Mouse (Mus musculus) layer of hippocampus, adult 8-10 months (tissue): ENCODE results near the gene H2-M10.1. TPM values are rescaled to one million over a fixed set of nuclear protein-coding genes. Genes with fewer than 3 reads are reported as not detected.
"Not testable (repeated sequence)": the region's sequence is repeated elsewhere in the genome, so short reads cannot be mapped to it uniquely, and the experiment has no call there.

ENCODE experiments used
- DNase-seq, 2 experiments: peaks; one replicate each; pipeline ENCODE4 v3.0.0; 2022; ENCODE audit warnings: low spot score in 2 of 2
- total RNA-seq, 4 experiments: library from RNA; stranded (reverse); gene quantifications; 2 replicates each; pipeline ENCODE4 v1.2.4; 2022

H2-M10.1 gene
- total RNA-seq = not detected

DNA sequence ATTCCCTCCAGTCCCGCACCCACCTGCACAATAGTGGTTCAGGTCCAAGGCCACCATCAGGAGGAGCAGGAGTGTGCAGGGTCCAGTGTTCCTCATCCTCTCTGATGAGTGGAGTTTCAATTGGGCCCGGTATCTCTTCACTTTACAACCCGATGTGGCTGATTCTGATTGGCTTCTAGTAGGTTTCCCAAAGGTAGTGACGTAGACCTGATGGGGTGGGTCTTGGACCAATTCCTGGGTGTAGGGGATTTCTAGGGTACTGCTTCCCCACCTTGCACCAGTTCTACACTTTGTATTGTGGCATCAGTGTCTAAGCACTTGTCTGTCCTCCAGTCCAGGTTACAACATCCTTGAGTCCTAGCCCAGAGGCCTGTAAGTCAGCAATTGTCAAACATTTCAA, at the start of gene H2-M10.1:
H2-M10.1 (minus strand) TSS at position 101 of the 400 bp plus-strand sequence.
- no peak for DNase-seq

DNA sequence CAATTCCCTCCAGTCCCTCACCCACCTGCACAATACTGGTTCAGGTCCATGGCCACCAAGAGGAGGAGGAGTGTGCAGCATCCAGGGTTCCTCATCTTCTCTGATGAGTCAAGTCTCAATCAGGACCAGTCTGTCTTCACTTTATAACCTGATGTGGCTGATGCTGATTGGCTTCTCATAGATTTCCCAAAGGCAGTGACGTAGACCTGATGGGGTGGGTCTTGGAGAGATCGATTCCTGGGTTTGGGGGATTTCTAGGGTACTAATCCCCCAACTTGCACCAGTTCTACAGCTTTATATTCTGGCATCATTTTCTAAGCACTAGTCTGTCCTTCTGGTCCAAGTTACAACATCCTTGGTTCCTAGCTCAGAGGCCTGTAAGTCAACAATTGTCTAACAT, 42.4 kb upstream of the H2-M10.1 start, which contains the start of gene H2-M10.3:
H2-M10.3 (minus strand) TSS at position 101 of the 400 bp plus-strand sequence.
- not testable (repeated sequence) for DNase-seq

GRCm38 (mm10) chr17:36362404-36362803, 36.4 kb upstream of the H2-M10.1 start:
- not testable (repeated sequence) for DNase-seq

DNA sequence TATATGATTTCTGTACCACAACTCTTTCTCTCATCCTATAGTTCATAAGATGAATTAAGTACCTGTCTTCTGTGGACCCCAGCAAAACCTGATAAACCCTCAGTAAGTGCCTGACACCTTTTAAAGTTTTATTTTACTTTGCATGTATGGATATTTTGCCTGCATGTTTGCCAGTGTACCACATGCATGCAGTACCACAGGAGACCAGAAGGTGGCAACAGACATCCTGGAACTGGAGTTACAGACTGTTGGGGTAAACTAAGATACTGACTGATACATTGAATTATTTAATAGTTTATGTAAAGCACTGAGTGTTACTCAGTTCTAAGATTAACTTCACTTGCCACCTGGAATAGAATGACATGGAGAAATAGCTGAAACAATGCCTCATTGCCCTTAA, 31.6 kb upstream of the H2-M10.1 start:
- peak; percentile 21 to 61 for DNase-seq

DNA sequence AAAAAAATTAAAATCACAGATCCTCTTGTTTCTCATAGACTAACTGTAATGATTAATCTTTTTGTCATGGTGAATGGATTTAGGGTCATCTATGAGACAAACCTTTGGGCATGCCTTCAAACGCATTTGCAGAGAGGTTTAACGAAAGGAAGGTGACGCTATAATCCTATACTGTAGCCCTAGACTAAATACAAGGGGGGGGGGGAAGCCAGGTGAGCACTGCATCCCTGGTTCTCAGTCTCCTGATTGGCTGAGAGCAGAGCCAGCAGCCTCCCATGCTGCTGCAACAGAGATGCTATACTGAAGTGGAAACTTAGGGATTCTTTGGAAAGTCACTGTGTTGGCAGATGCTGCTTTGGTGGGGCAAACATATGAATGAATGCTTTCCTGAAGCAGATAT, 29.8 kb upstream of the H2-M10.1 start:
- no peak for DNase-seq

DNA sequence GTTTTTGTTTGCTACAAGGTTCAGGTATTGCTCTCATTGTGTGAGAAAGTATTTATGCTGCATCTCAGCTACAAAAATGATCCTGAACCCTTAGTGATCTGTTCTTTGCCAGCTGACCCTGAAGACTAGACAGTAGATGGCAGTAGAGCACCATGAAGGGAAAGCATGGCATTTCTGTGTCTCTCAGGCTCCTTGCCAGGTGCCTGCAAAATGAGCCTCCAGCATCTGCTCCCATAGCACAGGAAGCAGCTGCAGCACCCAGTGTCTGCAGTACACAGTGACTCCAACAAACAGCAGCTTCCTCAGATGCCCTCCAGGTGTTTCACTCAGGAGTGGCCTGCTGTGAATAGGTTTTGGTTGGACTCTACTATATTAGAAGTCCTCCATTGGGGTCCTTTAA, 29.4 kb upstream of the H2-M10.1 start:
- peak; percentile 55 to 77 for DNase-seq

DNA sequence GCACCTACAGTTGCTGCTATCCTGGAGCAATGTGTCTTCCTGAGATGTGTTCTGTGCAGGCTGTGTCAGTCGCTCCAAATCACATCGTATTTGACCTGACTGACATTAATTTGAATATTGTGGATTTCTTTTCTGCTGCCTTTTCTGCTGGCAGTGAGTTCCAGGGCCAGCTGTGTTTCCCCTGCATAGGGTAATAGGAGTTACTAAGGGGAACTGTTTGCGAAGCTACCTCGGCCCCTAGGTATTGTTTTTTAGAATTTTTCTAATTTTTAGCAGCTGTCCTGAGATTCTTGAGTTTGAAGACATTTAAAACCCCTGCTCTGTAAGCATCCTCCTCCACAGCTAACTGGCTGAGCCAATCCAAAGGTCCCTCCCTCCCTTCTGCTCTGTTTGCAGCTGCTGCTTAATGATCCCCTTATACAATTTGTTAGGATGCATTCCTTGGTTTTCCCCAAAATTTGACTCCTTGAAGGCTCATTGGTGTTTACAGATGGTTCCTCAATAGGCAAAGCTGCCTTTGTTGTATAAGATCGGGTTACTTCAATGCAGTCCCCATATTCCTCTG, 10.2 kb downstream of the H2-M10.1 start:
- DNase-seq = peak in 1 of 2 experiments; percentile 5

GRCm38 (mm10) chr17:36315041-36315688, 10.8 kb downstream of the H2-M10.1 start:
- peak; percentile 76 for DNase-seq

- DNase-seq = peak in 1 of 2 experiments; percentile 11
Measured at GRCm38 (mm10) chr17:36314511-36314910, 11.4 kb downstream of the H2-M10.1 start.

DNA sequence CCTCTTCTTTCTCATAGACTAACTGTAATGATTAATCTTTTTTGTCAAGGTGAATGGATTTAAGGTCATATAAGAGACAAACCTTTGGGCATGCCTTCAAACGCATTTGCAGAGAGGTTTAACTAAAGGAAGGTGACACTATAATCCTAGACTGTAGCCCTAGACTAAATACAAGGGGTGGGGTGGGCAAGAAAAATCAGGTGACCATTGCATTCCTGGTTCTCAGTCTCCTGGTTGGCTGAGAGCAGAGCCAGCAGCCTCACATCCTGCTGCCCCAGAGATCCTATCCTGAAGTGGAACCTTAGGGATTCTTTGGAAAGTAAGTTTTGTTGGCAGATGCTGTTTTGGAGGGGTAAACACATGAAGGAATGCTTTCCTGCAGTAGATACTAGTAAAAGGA, 16.7 kb downstream of the H2-M10.1 start:
- no peak for DNase-seq

DNA sequence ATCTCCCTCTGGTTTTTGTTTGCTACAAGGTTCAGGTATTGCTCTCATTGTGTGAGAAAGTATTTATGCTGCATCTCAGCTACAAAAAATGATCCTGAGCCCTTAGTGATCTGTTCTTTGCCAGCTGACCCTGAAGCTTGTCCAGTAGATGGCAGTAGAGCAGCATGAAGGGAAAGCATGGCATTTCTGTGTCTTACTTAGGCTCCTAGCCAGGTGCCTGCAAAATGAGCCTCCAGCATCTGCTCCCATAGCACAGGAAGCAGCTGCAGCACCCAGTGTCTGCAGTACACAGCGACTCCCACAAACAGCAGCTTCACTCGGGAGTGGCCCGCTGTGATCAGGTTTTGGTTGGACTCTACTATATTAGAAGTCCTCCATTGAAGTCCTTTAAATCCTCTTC, 17.1 kb downstream of the H2-M10.1 start:
- peak; percentile 68 to 77 for DNase-seq

GRCm38 (mm10) chr17:36286390-36286789, 39.6 kb downstream of the H2-M10.1 start, which contains the start of gene H2-M10.2:
Gene H2-M10.2 (minus strand): TSS chr17:36286490.
- DNase-seq = no peak

- no peak for DNase-seq
Measured at GRCm38 (mm10) chr17:36281521-36282245, 44.3 kb downstream of the H2-M10.1 start.

GRCm38 (mm10) chr17:36274776-36275175, 51.2 kb downstream of the H2-M10.1 start:
- no peak for DNase-seq

DNA sequence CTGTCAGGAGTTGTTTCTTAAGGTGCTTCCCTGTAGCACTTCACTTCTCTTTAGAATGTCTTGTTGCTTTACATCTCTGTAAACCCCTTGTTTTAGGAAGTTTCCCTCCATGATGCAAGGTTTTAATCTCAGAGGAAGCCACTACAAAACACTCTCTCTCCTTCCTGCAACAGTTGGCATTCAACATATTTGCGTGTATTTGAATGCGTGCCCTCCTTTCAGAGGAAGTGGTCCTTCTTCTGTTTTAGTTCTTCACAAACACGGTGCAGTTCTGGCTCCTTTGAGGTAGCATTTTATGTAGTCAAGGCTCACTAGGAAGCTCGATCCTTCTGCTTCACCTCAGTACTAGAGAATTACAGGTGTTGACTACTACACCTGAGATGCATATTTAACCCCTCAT, 52.2 kb downstream of the H2-M10.1 start:
- DNase-seq = no peak

Other genes starting within 250 kb of the H2-M10.1 start
- under 1 TPM in 3 of 4 experiments, not detected in 1; 0.22 to 0.61 (median 0.28) TPM for gene Gm19684, start 204.5 kb downstream of the H2-M10.1 start, total RNA-seq
- under 1 TPM in 1 of 4 experiments, not detected in 3; 0.57 TPM for gene Gm7030, start 196.7 kb downstream of the H2-M10.1 start, total RNA-seq
- not detected for gene Gm8909, start 157.6 kb downstream of the H2-M10.1 start, total RNA-seq
- not detected for gene H2-T3, start 135.9 kb downstream of the H2-M10.1 start, total RNA-seq
- 10 to 100 TPM; 39.1 to 50.1 (median 45.3) TPM for gene Rpp21, start 68.1 kb downstream of the H2-M10.1 start, total RNA-seq
- gene Trim39, start 53.9 kb downstream of the H2-M10.1 start, total RNA-seq = 10 to 100 TPM; 23.2 to 27.7 (median 25.4) TPM
- not detected for gene H2-M10.2, start 39.7 kb downstream of the H2-M10.1 start, total RNA-seq
- gene H2-M10.3, start 42.3 kb upstream of the H2-M10.1 start, total RNA-seq = not detected
- gene H2-M10.4, start 136.2 kb upstream of the H2-M10.1 start, total RNA-seq = not detected
- gene H2-M11, start 220.9 kb upstream of the H2-M10.1 start, total RNA-seq = not detected